Mouse (Mus musculus): ENCODE measurements around the gene Gsdmc3. TPM values are rescaled to one million over a fixed set of nuclear protein-coding genes. Genes with fewer than 3 reads are reported as not detected.
A peak's percentile ranks its signal among the peaks of the same experiment; 100 is the strongest.
"Not testable (repeated sequence)": the region's sequence is repeated elsewhere in the genome, so short reads cannot be mapped to it uniquely, and the experiment has no call there.

Gsdmc3 gene
- polyA plus RNA-seq (2015; fragmentation: Nextera tagmentation; extraction: Ambion mirVana): 0.09 and 0.11 TPM in 2 replicates

- H3K27me3 ChIP-seq; H3K27ac ChIP-seq; H3K9ac ChIP-seq; H3K4me3 ChIP-seq; ATAC-seq (ENCODE audit: borderline replicate concordance, extremely low read depth, low FRiP score, low TSS enrichment); H3K4me1 ChIP-seq; H3K9me3 ChIP-seq; H3K36me3 ChIP-seq; H3K4me2 ChIP-seq: not testable (repeated sequence)
- 80% methylated on average over 1 of the region's 3 CpGs for WGBS
Observed at GRCm38 (mm10) chr15:63878458-63878857, at the start of gene Gsdmc3. Gene Gsdmc3, minus strand, starts transcription at chr15:63878558.

- Histone ChIP-seq H3K36me3 (peaks cover 2% of the 10 kb centered on the region; the same call in 1 of the 2 replicates), H3K27me3 (no peaks in the 10 kb centered on the region), H3K9me3 (no peaks in the 10 kb centered on the region), H3K27ac (no peak overlapping the region), H3K9ac (no peak overlapping the region), H3K4me2 (no peak overlapping the region), H3K4me1 (no peaks in the 10 kb centered on the region), H3K4me3 (no peak overlapping the region)
- ATAC-seq (ENCODE audit: borderline replicate concordance, extremely low read depth, low FRiP score, low TSS enrichment): no peak
- WGBS: 75% methylated on average over 3 of the region's 3 CpGs
Observed at GRCm38 (mm10) chr15:63926201-63926600, 47.8 kb upstream of the Gsdmc3 start.

GRCm38 (mm10) chr15:63924484-63924883, 46.1 kb upstream of the Gsdmc3 start:
- 60% methylated on average over 1 of the region's 1 CpGs for WGBS
- no peaks in the 10 kb centered on the region for H3K27me3 ChIP-seq
- no peak overlapping the region for H3K9ac ChIP-seq

GRCm38 (mm10) chr15:63921618-63922017, 43.3 kb upstream of the Gsdmc3 start:
- not testable (repeated sequence) for H3K9me3 ChIP-seq; ATAC-seq (ENCODE audit: borderline replicate concordance, extremely low read depth, low FRiP score, low TSS enrichment); H3K27ac ChIP-seq; H3K4me2 ChIP-seq; H3K9ac ChIP-seq; H3K4me1 ChIP-seq; H3K4me3 ChIP-seq; H3K36me3 ChIP-seq; H3K27me3 ChIP-seq
- WGBS: 34% methylated on average over 2 of the region's 5 CpGs

More at GRCm38 (mm10) chr15:63924484-63924883, 46.1 kb upstream of the Gsdmc3 start:
- Histone ChIP-seq H3K9me3 (no peaks in the 10 kb centered on the region), H3K4me1 (no peaks in the 10 kb centered on the region), H3K27ac (no peak overlapping the region), H3K36me3 (peaks cover 2% of the 10 kb centered on the region; the same call in 1 of the 2 replicates), H3K4me3 (no peak overlapping the region), H3K4me2 (no peak overlapping the region)
- ATAC-seq (ENCODE audit: borderline replicate concordance, extremely low read depth, low FRiP score, low TSS enrichment): peak; percentile 35; the same call in 1 of the 2 replicates

GRCm38 (mm10) chr15:63919728-63920127, 41.4 kb upstream of the Gsdmc3 start:
- not testable (repeated sequence) for ATAC-seq (ENCODE audit: borderline replicate concordance, extremely low read depth, low FRiP score, low TSS enrichment); H3K9ac ChIP-seq
- WGBS: 69% methylated on average over 2 of the region's 2 CpGs

GRCm38 (mm10) chr15:63916584-63916983, 38.2 kb upstream of the Gsdmc3 start:
- not testable (repeated sequence) for ATAC-seq (ENCODE audit: borderline replicate concordance, extremely low read depth, low FRiP score, low TSS enrichment); H3K9ac ChIP-seq; H3K9me3 ChIP-seq; H3K4me1 ChIP-seq; H3K27ac ChIP-seq; H3K4me2 ChIP-seq; H3K27me3 ChIP-seq; H3K36me3 ChIP-seq; H3K4me3 ChIP-seq
- 79% methylated on average over 4 of the region's 4 CpGs for WGBS

More at GRCm38 (mm10) chr15:63919728-63920127, 41.4 kb upstream of the Gsdmc3 start:
- not testable (repeated sequence) for H3K4me1 ChIP-seq, H3K4me2 ChIP-seq, H3K27ac ChIP-seq, H3K36me3 ChIP-seq, H3K4me3 ChIP-seq, H3K9me3 ChIP-seq, H3K27me3 ChIP-seq

GRCm38 (mm10) chr15:63912197-63912596, 33.8 kb upstream of the Gsdmc3 start, which contains the start of gene Gsdmc4:
Gene Gsdmc4, minus strand, starts transcription at chr15:63912297.
- H3K4me3 ChIP-seq; H3K27me3 ChIP-seq; ATAC-seq (ENCODE audit: borderline replicate concordance, extremely low read depth, low FRiP score, low TSS enrichment); H3K36me3 ChIP-seq; H3K9ac ChIP-seq; H3K27ac ChIP-seq; H3K4me2 ChIP-seq; H3K4me1 ChIP-seq; H3K9me3 ChIP-seq: not testable (repeated sequence)
- WGBS: 75% methylated on average over 2 of the region's 2 CpGs

- ATAC-seq (ENCODE audit: borderline replicate concordance, extremely low read depth, low FRiP score, low TSS enrichment); H3K4me3 ChIP-seq; H3K9ac ChIP-seq; H3K27me3 ChIP-seq; H3K4me1 ChIP-seq; H3K27ac ChIP-seq; H3K36me3 ChIP-seq; H3K9me3 ChIP-seq; H3K4me2 ChIP-seq: not testable (repeated sequence)
Observed at GRCm38 (mm10) chr15:63909896-63910295, 31.5 kb upstream of the Gsdmc3 start.

GRCm38 (mm10) chr15:63895560-63896353, 17.4 kb upstream of the Gsdmc3 start:
- H3K9ac ChIP-seq; ATAC-seq (ENCODE audit: borderline replicate concordance, extremely low read depth, low FRiP score, low TSS enrichment); H3K4me3 ChIP-seq; H3K4me1 ChIP-seq; H3K27ac ChIP-seq; H3K27me3 ChIP-seq; H3K36me3 ChIP-seq; H3K9me3 ChIP-seq: not testable (repeated sequence)
- peak overlapping the region; percentile 22; the same call in 1 of the 2 replicates for H3K4me2 ChIP-seq
- 35% methylated on average over 9 of the region's 9 CpGs for WGBS

- not testable (repeated sequence) for H3K4me1 ChIP-seq; H3K27me3 ChIP-seq; ATAC-seq (ENCODE audit: borderline replicate concordance, extremely low read depth, low FRiP score, low TSS enrichment); H3K9me3 ChIP-seq; H3K9ac ChIP-seq; H3K4me3 ChIP-seq; H3K36me3 ChIP-seq; H3K4me2 ChIP-seq; H3K27ac ChIP-seq
- WGBS: 85% methylated on average over 5 of the region's 5 CpGs
Observed at GRCm38 (mm10) chr15:63888440-63888839, 10.1 kb upstream of the Gsdmc3 start.

- H3K4me3 ChIP-seq; H3K27me3 ChIP-seq; H3K4me2 ChIP-seq; H3K27ac ChIP-seq; H3K9ac ChIP-seq; ATAC-seq (ENCODE audit: borderline replicate concordance, extremely low read depth, low FRiP score, low TSS enrichment); H3K4me1 ChIP-seq; H3K9me3 ChIP-seq; H3K36me3 ChIP-seq: not testable (repeated sequence)
- no CpG with 5 or more reads among the region's 5 CpGs for WGBS
Observed at GRCm38 (mm10) chr15:63887949-63888348, 9.6 kb upstream of the Gsdmc3 start.

GRCm38 (mm10) chr15:63876160-63876559, 2.2 kb downstream of the Gsdmc3 start:
- H3K27me3 ChIP-seq; H3K9me3 ChIP-seq; H3K4me2 ChIP-seq; H3K27ac ChIP-seq; ATAC-seq (ENCODE audit: borderline replicate concordance, extremely low read depth, low FRiP score, low TSS enrichment); H3K36me3 ChIP-seq; H3K4me3 ChIP-seq; H3K4me1 ChIP-seq; H3K9ac ChIP-seq: not testable (repeated sequence)

All from lung, embryonic 15.5 days (tissue).